22 mouse cellular contexts compared by ENCODE assay signal in genomic region chr13:34118816-34119215, GRCm38 (mm10). TPM values are rescaled to one million over a fixed set of nuclear protein-coding genes. Genes with fewer than 3 reads are reported as not detected.
DNase-seq lines count a peak whose midpoint lies in the region; ATAC-seq and TF ChIP-seq lines count a peak whose summit lies in the region.
"Had no signal": no experiment of that assay in that cellular context is flagged by ENCODE, and none has a peak within 500 bp of the region (broad histone marks: within the 10 kb centered on the region; RNA-seq: fewer than 3 reads in every experiment).

No protein-coding gene starts in this region.

- TF ChIP-seq RAD21 in MEL (IDR thresholded peaks at IDR 0.05; ENCODE audit: low read depth, low read length), result no peak

- no peak overlapping the region for H3K4me3 ChIP-seq in heart, postnatal 0 days (ENCODE audit: low read depth, low read length)
- peak overlapping the region; percentile 4 to 24; a peak in 3 of 4 replicates for H3K4me3 ChIP-seq in MEL (ENCODE audit: control insufficient read depth in 1 of 2, insufficient read depth in 1 of 2, low read depth in 2 of 2, low read length in 2 of 2)
- no peak overlapping the region for H3K4me3 ChIP-seq in liver, embryonic 12.5 days
- no peak overlapping the region for H3K4me3 ChIP-seq in myocyte
- no peak overlapping the region for H3K4me3 ChIP-seq in left cerebral cortex, adult 2 months
- H3K4me3 ChIP-seq: embryonic facial prominence, embryonic 15.5 days; heart, embryonic 10.5 days; midbrain, embryonic 15.5 days had no signal

- no peak for ATAC-seq in heart, postnatal 0 days (ENCODE audit: insufficient read depth, low read depth)
- peak; percentile 82 for ATAC-seq in liver, embryonic 12.5 days
- ATAC-seq: activated CD4-positive, CD25-positive, alpha-beta regulatory T cell, adult 4 months; lung, postnatal 0 days; midbrain, embryonic 15.5 days; Patski had no signal

- no peak for DNase-seq in heart, postnatal 0 days (ENCODE audit: low spot score)
- DNase-seq in heart, postnatal 25 days (ENCODE audit: low spot score), result no peak
- DNase-seq in MEL (ENCODE audit: low read depth, low spot score), result peak; percentile 89
- DNase-seq in left cerebral cortex, adult 2 months (ENCODE audit: extremely low spot score in 1 of 2, low spot score in 2 of 2), result no peak
- no peak for DNase-seq in left cerebral cortex, postnatal 36 days (ENCODE audit: low spot score in 2 of 2)
- DNase-seq in heart, postnatal 10 days, result no peak
- DNase-seq: adrenal gland, postnatal 36 days; cerebellum, adult 9-11 months; embryo, embryonic 11 days; gastrocnemius, postnatal 25 days; heart, postnatal 4 days; kidney, adult 8-10 months; kidney, postnatal 36 days; layer of hippocampus, adult 9-11 months had no signal

- WGBS in heart, postnatal 0 days, result 38% methylated on average over 4 of the region's 4 CpGs
- 13% methylated on average over 4 of the region's 4 CpGs for WGBS in liver, embryonic 12.5 days (ENCODE audit: insufficient replicate concordance)

- no peak overlapping the region for H3K9ac ChIP-seq in heart, postnatal 0 days (replicated peaks; ENCODE audit: low read depth, low read length)
- 0 out of 2 replicates have a peak overlapping the region, but pooled peaks have one; percentile 17 for H3K9ac ChIP-seq in MEL (ENCODE audit: control insufficient read depth, low read depth, low read length, poor library complexity, severe bottlenecking)
- H3K9ac ChIP-seq in liver, embryonic 12.5 days, result no peak overlapping the region
- H3K9ac ChIP-seq: embryonic facial prominence, embryonic 15.5 days; midbrain, embryonic 15.5 days had no signal

- no peaks in the 10 kb centered on the region for H3K9me3 ChIP-seq in heart, postnatal 0 days (replicated peaks; ENCODE audit: control insufficient read depth, low read length)
- no peaks in the 10 kb centered on the region for H3K9me3 ChIP-seq in MEL (replicated peaks; ENCODE audit: insufficient read depth, low read length)
- no peaks in the 10 kb centered on the region for H3K9me3 ChIP-seq in liver, embryonic 12.5 days (replicated peaks)
- H3K9me3 ChIP-seq: embryonic facial prominence, embryonic 15.5 days; heart, embryonic 10.5 days; midbrain, embryonic 15.5 days had no signal

- TF ChIP-seq EP300 in heart, postnatal 0 days (IDR thresholded peaks at IDR 0.05; ENCODE audit: low read depth), result no peak
- peak; percentile 96 to 98 for TF ChIP-seq EP300 in MEL (IDR thresholded peaks at IDR 0.05; ENCODE audit: low read depth in 1 of 2, low read length in 2 of 2)

- TF ChIP-seq CTCF in heart, postnatal 0 days (IDR thresholded peaks at IDR 0.05; ENCODE audit: low read depth), result no peak
- no peak for TF ChIP-seq CTCF in MEL (IDR thresholded peaks at IDR 0.05 in 2 of 3, conservative IDR thresholded peaks at IDR 0.05 in 1 of 3; ENCODE audit: control insufficient read depth in 1 of 3, insufficient read depth in 1 of 3, low read depth in 2 of 3, low read length in 3 of 3, poor library complexity in 1 of 3, severe bottlenecking in 1 of 3)
- no peak for TF ChIP-seq CTCF in left cerebral cortex, adult 2 months (IDR thresholded peaks at IDR 0.05)

- H3K27ac ChIP-seq in heart, postnatal 0 days (ENCODE audit: low read depth), result peak overlapping the region; percentile 22; the same call in 1 of the 2 replicates
- H3K27ac ChIP-seq in MEL (ENCODE audit: control insufficient read depth, low read depth, low read length), result peak overlapping the region; percentile 81
- no peak overlapping the region for H3K27ac ChIP-seq in liver, embryonic 12.5 days
- H3K27ac ChIP-seq in left cerebral cortex, adult 2 months, result no peak overlapping the region
- H3K27ac ChIP-seq: embryonic facial prominence, embryonic 15.5 days; heart, embryonic 10.5 days; midbrain, embryonic 15.5 days had no signal

- H3K27me3 ChIP-seq in heart, postnatal 0 days (ENCODE audit: control insufficient read depth, insufficient read depth, low read length), result no peaks in the 10 kb centered on the region
- H3K27me3 ChIP-seq in MEL (ENCODE audit: control insufficient read depth in 1 of 2, insufficient read depth in 2 of 2, low read length in 2 of 2), result no peaks in the 10 kb centered on the region
- H3K27me3 ChIP-seq in liver, embryonic 12.5 days (replicated peaks), result no peaks in the 10 kb centered on the region
- no peaks in the 10 kb centered on the region for H3K27me3 ChIP-seq in myocyte (ENCODE audit: control insufficient read depth, insufficient read depth, insufficient read length)
- H3K27me3 ChIP-seq: embryonic facial prominence, embryonic 15.5 days; midbrain, embryonic 15.5 days; Patski had no signal

- H3K79me2 ChIP-seq in MEL (ENCODE audit: control insufficient read depth, insufficient read depth, low read length, poor library complexity) (no peaks in the 10 kb centered on the region), myocyte (ENCODE audit: control insufficient read depth, insufficient read depth) (no peaks in the 10 kb centered on the region)

- H3K4me2 ChIP-seq in heart, postnatal 0 days (ENCODE audit: low read depth, low read length), result no peak overlapping the region
- H3K4me2 ChIP-seq in liver, embryonic 12.5 days, result peak overlapping the region; percentile 29
- no peak overlapping the region for H3K4me2 ChIP-seq in myocyte (ENCODE audit: low read depth)
- H3K4me2 ChIP-seq: embryonic facial prominence, embryonic 15.5 days; midbrain, embryonic 15.5 days had no signal

- TF ChIP-seq POLR2A in MEL (IDR thresholded peaks at IDR 0.05; ENCODE audit: control insufficient read depth in 1 of 2, insufficient read depth in 1 of 2, low read depth in 1 of 2, low read length in 2 of 2, poor library complexity in 1 of 2) (no peak), myocyte (IDR thresholded peaks at IDR 0.05; ENCODE audit: insufficient read length, low read depth) (no peak)

- H3K36me3 ChIP-seq in heart, postnatal 0 days (replicated peaks; ENCODE audit: control insufficient read depth, insufficient read depth, low read length), result no peaks in the 10 kb centered on the region
- H3K36me3 ChIP-seq in MEL (ENCODE audit: control insufficient read depth in 1 of 2, insufficient read depth in 2 of 2, low read length in 2 of 2), result peaks cover 0 to 54% of the 10 kb centered on the region in 2 experiments; a peak in 2 of 4 replicates
- H3K36me3 ChIP-seq in liver, embryonic 12.5 days, result no peaks in the 10 kb centered on the region
- peaks cover 3% of the 10 kb centered on the region for H3K36me3 ChIP-seq in myocyte (ENCODE audit: control insufficient read depth, insufficient read depth)
- H3K36me3 ChIP-seq: embryonic facial prominence, embryonic 15.5 days; heart, embryonic 10.5 days; midbrain, embryonic 15.5 days had no signal

- intact Hi-C loops in heart, postnatal 25 days (cut with DNase I), result no loop called here
- intact Hi-C loops in left cerebral cortex, adult 2 months (cut with DNase I), result no loop called here
- intact Hi-C loops in left cerebral cortex, postnatal 36 days (cut with DNase I), result no loop called here
- intact Hi-C loops in heart, postnatal 10 days (cut with DNase I), result no loop called here

- no peak overlapping the region for H3ac ChIP-seq in myocyte (ENCODE audit: control insufficient read depth, insufficient read length)

- H3K4me1 ChIP-seq in heart, postnatal 0 days (ENCODE audit: control insufficient read depth, insufficient read depth), result peaks cover 5% of the 10 kb centered on the region; the same call in 1 of the 2 replicates
- peaks cover 50 to 64% of the 10 kb centered on the region in 2 experiments for H3K4me1 ChIP-seq in MEL (ENCODE audit: control insufficient read depth in 1 of 2, insufficient read depth in 2 of 2, low read length in 2 of 2)
- peaks cover 46% of the 10 kb centered on the region for H3K4me1 ChIP-seq in liver, embryonic 12.5 days
- H3K4me1 ChIP-seq: embryonic facial prominence, embryonic 15.5 days had no signal

TF ChIP-seq in myocyte, 11 proteins besides CTCF, POLR2A, EP300 and RAD21 (continues in another document):
- no peak for TF ChIP-seq POLR2AphosphoS2 (IDR thresholded peaks at IDR 0.05; ENCODE audit: insufficient read length, low read depth)

RNA-seq across cellular contexts. Expression of gene Tubb2b, which starts 11.4 kb away (rescaled TPM):
- total RNA-seq in heart, postnatal 0 days (2014; rRNA removed; ENCODE audit: low replicate concordance), result 157 and 227 TPM in 2 replicates
- polyA plus RNA-seq in heart, postnatal 0 days (2015; fragmentation: Nextera tagmentation; extraction: Ambion mirVana), result 16.9 and 19.7 TPM in 2 replicates
- total RNA-seq in heart, postnatal 25 days (2021), result 1 to 10 TPM; 4.1 to 5.6 TPM
- 1.4 and 2.7 TPM in 2 replicates for total RNA-seq in MEL (2012; rRNA removed)
- polyA plus RNA-seq in MEL (2012; ENCODE audit: insufficient read depth in 1 of 2, insufficient read length in 2 of 2, low read depth in 1 of 2, low replicate concordance in 2 of 2, missing spikeins in 1 of 2) (10 to 100 TPM in 1 of 2 experiments, not detected in 1; 10.6 TPM), myocyte (2012; fragmentation: generic; extraction: Trizol) (438 TPM)
- 1.6 and 1.9 TPM in 2 replicates for polyA plus RNA-seq in liver, embryonic 12.5 days (2016; fragmentation: Nextera tagmentation; extraction: Ambion mirVana)
- total RNA-seq in left cerebral cortex, adult 2 months (2021), result 100 to 1,000 TPM; 153 to 177 TPM
- total RNA-seq in left cerebral cortex, postnatal 36 days (2021), result 100 to 1,000 TPM; 174 to 183 TPM
- total RNA-seq in heart, postnatal 10 days (2021), result 10 to 100 TPM; 22.7 to 27.2 TPM

RNA-seq across cellular contexts. Expression of gene Tubb2a, which starts 41.0 kb away (rescaled TPM):
- total RNA-seq in heart, postnatal 0 days (2014; rRNA removed; ENCODE audit: low replicate concordance), result 291 and 343 TPM in 2 replicates
- polyA plus RNA-seq in heart, postnatal 0 days (2015; fragmentation: Nextera tagmentation; extraction: Ambion mirVana), result 90.8 and 105 TPM in 2 replicates
- 10 to 100 TPM; 55.0 to 57.4 TPM for total RNA-seq in heart, postnatal 25 days (2021)
- total RNA-seq in MEL (2012; rRNA removed), result 38.8 and 68.8 TPM in 2 replicates
- 10 to 100 TPM in 1 of 2 experiments, not detected in 1; 55.9 TPM for polyA plus RNA-seq in MEL (2012; ENCODE audit: insufficient read depth in 1 of 2, insufficient read length in 2 of 2, low read depth in 1 of 2, low replicate concordance in 2 of 2, missing spikeins in 1 of 2)
- 67.3 and 68.1 TPM in 2 replicates for polyA plus RNA-seq in liver, embryonic 12.5 days (2016; fragmentation: Nextera tagmentation; extraction: Ambion mirVana)
- 550 TPM for polyA plus RNA-seq in myocyte (2012; fragmentation: generic; extraction: Trizol)
- total RNA-seq in left cerebral cortex, adult 2 months (2021), result 100 to 1,000 TPM; 768 to 774 TPM
- 100 to 1,000 TPM; 839 to 952 TPM for total RNA-seq in left cerebral cortex, postnatal 36 days (2021)
- total RNA-seq in heart, postnatal 10 days (2021), result 100 to 1,000 TPM; 114 to 117 TPM

RNA-seq across cellular contexts. Expression of gene Psmg4, which starts 43.9 kb away (rescaled TPM):
- total RNA-seq in heart, postnatal 0 days (2014; rRNA removed; ENCODE audit: low replicate concordance), result 58.0 and 108 TPM in 2 replicates
- polyA plus RNA-seq in heart, postnatal 0 days (2015; fragmentation: Nextera tagmentation; extraction: Ambion mirVana), result 86.3 and 87.8 TPM in 2 replicates
- total RNA-seq in heart, postnatal 25 days (2021), result 10 to 100 TPM; 22.9 to 29.7 TPM
- 146 and 161 TPM in 2 replicates for total RNA-seq in MEL (2012; rRNA removed)
- 100 to 1,000 TPM in 1 of 2 experiments, not detected in 1; 121 TPM for polyA plus RNA-seq in MEL (2012; ENCODE audit: insufficient read depth in 1 of 2, insufficient read length in 2 of 2, low read depth in 1 of 2, low replicate concordance in 2 of 2, missing spikeins in 1 of 2)
- 55.2 and 60.4 TPM in 2 replicates for polyA plus RNA-seq in liver, embryonic 12.5 days (2016; fragmentation: Nextera tagmentation; extraction: Ambion mirVana)
- 176 TPM for polyA plus RNA-seq in myocyte (2012; fragmentation: generic; extraction: Trizol)
- 10 to 100 TPM; 19.4 to 20.6 TPM for total RNA-seq in left cerebral cortex, adult 2 months (2021)
- 10 to 100 TPM; 19.4 to 20.5 TPM for total RNA-seq in left cerebral cortex, postnatal 36 days (2021)
- 10 to 100 TPM; 34.0 to 39.0 TPM for total RNA-seq in heart, postnatal 10 days (2021)

Comparison
In these comparisons a context has a peak if more than half of its experiments do, and no peak if none do; other contexts are left out.
1. H3K27ac ChIP-seq: peak in heart, postnatal 0 days (single experiment) and MEL (single experiment); none in liver, embryonic 12.5 days (single experiment) and left cerebral cortex, adult 2 months (single experiment).
2. H3K4me3 ChIP-seq: peak in MEL (2 of 2); none in heart, postnatal 0 days (single experiment), liver, embryonic 12.5 days (single experiment), myocyte (single experiment) and left cerebral cortex, adult 2 months (single experiment).